Mouse (Mus musculus) limb, embryonic 14.5 days (tissue): ENCODE results near the gene Poldip3. TPM values are rescaled to one million over a fixed set of nuclear protein-coding genes. Genes with fewer than 3 reads are reported as not detected.

Source experiments
- ATAC-seq: fragments of 200-750 bp; cut with Nextera tagmentation; 2 replicates; pipeline ENCODE4 v1.8.0; 2017; ENCODE audit warnings: low read depth, moderate number of reproducible peaks, moderate TSS enrichment; ENCODE audit not compliant: low FRiP score
- DNase-seq: peaks from one replicate; pipeline ENCODE4 v3.0.0-alpha.2; 2015; ENCODE audit warnings: low spot score
- H3K27ac ChIP-seq: fragments of 300-500 bp; sonication (generic); replicated peaks from 2 replicates; pipeline ENCODE4 v1.5.1; 2014; ENCODE audit warnings: low read depth, mild to moderate bottlenecking, low read length, moderate library complexity, mixed read lengths
- H3K27me3 ChIP-seq: fragments of 300-500 bp; sonication (generic); 2 replicates; pipeline ENCODE4 v1.6.1; 2014; ENCODE audit warnings: low read length, mixed read lengths; ENCODE audit not compliant: control insufficient read depth, insufficient read depth
- H3K36me3 ChIP-seq: fragments of 300-500 bp; sonication (generic); 2 replicates; pipeline ENCODE4 v1.6.1; 2014; ENCODE audit warnings: mild to moderate bottlenecking, low read length, moderate library complexity, mixed read lengths; ENCODE audit not compliant: control insufficient read depth, insufficient read depth
- H3K4me1 ChIP-seq: fragments of 300-500 bp; sonication (generic); 2 replicates; pipeline ENCODE4 v1.6.1; 2014; ENCODE audit warnings: antibody characterized with exemption, low read length, mixed read lengths; ENCODE audit not compliant: control insufficient read depth, insufficient read depth
- H3K4me2 ChIP-seq: fragments of 300-500 bp; sonication (generic); replicated peaks from 2 replicates; pipeline ENCODE4 v1.6.1; 2014; ENCODE audit warnings: low read depth, mild to moderate bottlenecking, low read length, moderate library complexity; ENCODE audit not compliant: severe bottlenecking
- H3K4me3 ChIP-seq: fragments of 300-500 bp; sonication (generic); replicated peaks from 2 replicates; pipeline ENCODE4 v1.5.1; 2014; ENCODE audit warnings: low read length
- H3K9ac ChIP-seq: fragments of 300-500 bp; sonication (generic); 2 replicates; pipeline ENCODE4 v1.6.1; 2014; ENCODE audit warnings: mild to moderate bottlenecking, low read depth, low read length, moderate library complexity; ENCODE audit not compliant: severe bottlenecking
- H3K9me3 ChIP-seq: fragments of 300-500 bp; sonication (generic); 2 replicates; pipeline ENCODE4 v1.6.1; 2016; ENCODE audit warnings: low read length; ENCODE audit not compliant: control insufficient read depth
- POLR2A ChIP-seq: fragments of 200-500 bp; IDR thresholded peaks from 2 replicates; pipeline ENCODE4 v1.8.0; 2012; ENCODE audit warnings: inconsistent platforms, mild to moderate bottlenecking, moderate library complexity, borderline replicate concordance; ENCODE audit not compliant: insufficient read depth, insufficient read length; ENCODE audit errors: extremely low read depth
- WGBS: fragments of 180-500 bp; shearing (Covaris S2); extraction: QIAGEN DNeasy Blood & Tissue Kit; methylation state at CpG from one replicate; pipeline ENCODE4 v1.1.7; 2014; 5-methylcytosine and 5-hydroxymethylcytosine counted together
- polyA plus RNA-seq, 2 experiments: library from polyadenylated mRNA; depleted of rRNA in 1 of 2; stranded (reverse) in 1 of 2; unstranded in 1 of 2; fragments of >200 nt; fragmentation: Nextera tagmentation in 1 of 2; extraction: Ambion mirVana in 1 of 2; gene quantifications; 2 replicates each; pipeline versions ENCODE4 v1.2.1 to v1.2.3; 2012 to 2014

Gene Poldip3
- polyA plus RNA-seq, 2 experiments = 88.2 to 150 TPM

- no peak for TF ChIP-seq POLR2A
- Histone ChIP-seq H3K27me3 (no peaks in the 10 kb centered on the region), H3K4me3 (no peak overlapping the region), H3K9ac (no peak overlapping the region), H3K9me3 (no peaks in the 10 kb centered on the region), H3K36me3 (no peaks in the 10 kb centered on the region), H3K4me2 (no peak overlapping the region), H3K4me1 (peaks cover 3% of the 10 kb centered on the region; the same call in 1 of the 2 replicates), H3K27ac (no peak overlapping the region)
- ATAC-seq (no peak), DNase-seq (no peak)
- WGBS = 83% methylated on average over 4 of the region's 4 CpGs
Measured at GRCm38 (mm10) chr15:83176653-83177052, 27.5 kb upstream of the Poldip3 start.

GRCm38 (mm10) chr15:83173914-83174884 lies 25.0 kb upstream of the Poldip3 start:
- H3K9ac ChIP-seq = no peak overlapping the region
- no peaks in the 10 kb centered on the region for H3K36me3 ChIP-seq
- WGBS = 89% methylated on average over 14 of the region's 14 CpGs
- H3K27me3 ChIP-seq = no peaks in the 10 kb centered on the region
- H3K4me2 ChIP-seq = no peak overlapping the region
- peaks cover 11% of the 10 kb centered on the region for H3K4me1 ChIP-seq
- no peaks in the 10 kb centered on the region for H3K9me3 ChIP-seq
- no peak for TF ChIP-seq POLR2A
- H3K27ac ChIP-seq = no peak overlapping the region
- ATAC-seq = no peak
- DNase-seq = no peak
- no peak overlapping the region for H3K4me3 ChIP-seq

- no peaks in the 10 kb centered on the region for H3K9me3 ChIP-seq
- peaks cover 11% of the 10 kb centered on the region for H3K4me1 ChIP-seq
- no peaks in the 10 kb centered on the region for H3K27me3 ChIP-seq
- peak within 1 kb of the TSS; percentile 87 for H3K4me2 ChIP-seq
- H3K27ac ChIP-seq = peak within 1 kb of the TSS; percentile 83
- no peaks in the 10 kb centered on the region for H3K36me3 ChIP-seq
- WGBS = 37% methylated on average over 28 of the region's 28 CpGs
- DNase-seq = no peak
- peak within 1 kb of the TSS; percentile 79 for H3K9ac ChIP-seq
- peak; percentile 64 for ATAC-seq
- TF ChIP-seq POLR2A = no peak
- H3K4me3 ChIP-seq = peak within 1 kb of the TSS; percentile 87
Measured at GRCm38 (mm10) chr15:83172492-83173429, 23.6 kb upstream of the Poldip3 start, which contains the start of gene Cyb5r3. Cyb5r3 (minus strand) TSS chr15:83172592.

GRCm38 (mm10) chr15:83171712-83172481 lies 22.7 kb upstream of the Poldip3 start:
- Histone ChIP-seq H3K27me3 (no peaks in the 10 kb centered on the region), H3K4me3 (peak overlapping the region; percentile 87), H3K27ac (peak overlapping the region; percentile 83), H3K36me3 (no peaks in the 10 kb centered on the region), H3K4me2 (peak overlapping the region; percentile 87), H3K4me1 (peaks cover 11% of the 10 kb centered on the region), H3K9me3 (no peaks in the 10 kb centered on the region), H3K9ac (peak overlapping the region; percentile 79)
- DNase-seq (peak; percentile 97), ATAC-seq (peak; percentile 98)
- under 1% methylated on average over 61 of the region's 67 CpGs for WGBS
- 0 out of 2 replicates have a peak, but pooled peaks have one; percentile 79 for TF ChIP-seq POLR2A
